Mouse (Mus musculus) spleen, postnatal 14 days (tissue): Measurements from ENCODE around the gene Gm45711.
A peak's percentile ranks its signal among the peaks of the same experiment; 100 is the strongest.
"Not testable (repeated sequence)": the region's sequence is repeated elsewhere in the genome, so short reads cannot be mapped to it uniquely, and the experiment has no call there.

ENCODE experiments used
- DNase-seq, 2 experiments: peaks; one replicate each; pipeline ENCODE4 v3.0.0; 2021 to 2022; ENCODE audit warnings: low spot score in 2 of 2

Gene Gm45711

DNA sequence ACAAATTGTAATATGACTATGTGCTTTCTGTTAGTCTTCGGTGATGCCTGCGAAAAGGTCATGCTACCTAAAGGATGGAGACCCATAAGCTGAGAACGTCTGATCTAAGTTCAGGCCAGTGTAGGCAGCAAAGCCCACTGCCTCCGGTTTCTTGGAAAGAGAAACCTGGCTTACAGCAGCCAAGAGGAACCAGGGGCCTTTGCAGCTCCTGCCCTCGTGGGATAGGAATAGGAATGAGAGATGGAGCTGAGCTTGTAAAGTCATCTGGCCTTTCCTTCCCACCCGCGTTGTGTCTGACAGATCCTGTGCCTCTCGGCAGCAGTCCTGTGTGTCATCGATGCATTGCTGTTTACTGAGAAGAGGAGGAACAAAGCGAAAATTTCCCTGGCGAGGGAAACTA is 11.4 kb upstream of the Gm45711 start, which contains the start of gene Gm11020:
Gm11020 (plus strand) TSS at position 301 of the 400 bp plus-strand sequence.
- not testable (repeated sequence) for DNase-seq

DNA sequence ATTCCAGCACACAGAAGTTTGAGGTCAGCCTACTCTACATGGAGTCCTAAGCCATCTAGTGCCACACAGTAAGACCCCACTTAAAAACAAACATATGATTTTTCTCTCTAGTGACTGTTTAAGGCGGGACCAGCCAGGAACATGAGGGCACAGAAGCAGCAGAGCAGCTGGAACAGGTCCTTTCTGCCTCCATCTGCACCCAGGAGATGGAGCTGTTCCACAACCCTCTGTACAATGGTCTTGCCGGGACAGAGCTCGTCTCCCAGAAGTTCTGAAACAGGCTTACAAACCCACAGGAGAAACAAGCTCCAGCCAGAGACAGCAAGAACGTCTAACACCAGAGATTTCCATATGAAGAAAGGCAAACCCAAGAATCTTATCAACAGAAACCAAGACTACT is 3.4 kb upstream of the Gm45711 start:
- DNase-seq = no peak

DNA sequence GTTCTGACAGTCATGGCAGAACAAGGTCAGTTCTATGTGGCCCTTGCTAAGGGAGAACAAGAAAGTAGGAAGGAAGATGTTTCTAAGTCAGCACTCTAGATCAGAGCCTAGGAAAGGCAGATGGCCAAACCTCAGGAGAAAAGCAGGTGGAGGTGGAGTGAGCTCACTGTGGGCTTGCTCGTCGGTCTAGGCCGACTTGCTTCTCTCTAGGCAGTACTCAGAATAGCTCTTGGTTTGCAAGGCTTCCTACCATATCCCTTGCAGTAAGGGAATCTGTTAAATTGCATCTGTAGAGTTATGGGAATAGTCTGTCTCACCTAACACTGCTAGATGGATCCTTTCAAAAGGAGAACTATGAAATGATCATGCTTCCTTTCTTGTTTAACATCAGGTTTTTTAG is 2.1 kb upstream of the Gm45711 start:
- DNase-seq = not testable (repeated sequence)

DNA sequence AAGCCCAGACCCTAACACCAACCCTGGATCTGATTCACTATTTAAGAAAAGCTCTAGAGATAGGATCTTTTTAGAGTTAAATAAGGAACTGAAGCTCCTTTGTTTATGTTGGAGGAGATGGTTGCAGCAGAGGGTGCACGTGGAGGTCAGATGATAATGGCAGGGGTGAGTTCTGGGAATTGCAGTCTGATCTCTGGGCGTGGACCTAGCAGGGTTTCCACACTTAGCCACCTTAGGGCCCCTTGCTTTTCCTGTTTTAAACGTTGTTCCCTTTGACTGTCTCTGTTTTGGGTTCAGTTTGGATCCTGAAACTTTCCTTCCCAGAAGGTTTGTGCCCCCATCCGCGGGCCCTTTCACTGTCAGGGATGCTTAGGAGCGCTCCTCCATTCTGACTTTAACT is 1.5 kb downstream of the Gm45711 start:
- DNase-seq = not testable (repeated sequence)

DNA sequence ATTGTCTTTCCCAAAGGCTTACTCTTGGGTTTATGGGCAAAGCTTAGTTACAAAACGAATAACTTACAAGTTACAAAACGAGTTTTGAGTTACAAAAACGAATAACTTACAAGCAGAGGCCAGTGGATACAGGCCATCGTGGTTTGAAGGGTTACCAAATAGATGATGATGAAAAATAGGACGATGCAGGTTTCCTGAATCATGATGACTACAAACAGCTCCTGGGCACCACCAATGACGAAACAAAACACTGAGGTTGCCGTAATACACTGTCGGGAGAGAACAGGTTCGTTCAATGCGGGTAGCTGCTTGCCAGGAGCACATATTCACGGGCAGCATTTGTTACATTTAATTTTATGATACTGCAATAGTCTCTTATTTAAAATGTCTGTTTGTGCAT is 4.9 kb downstream of the Gm45711 start:
- DNase-seq = no peak

DNA sequence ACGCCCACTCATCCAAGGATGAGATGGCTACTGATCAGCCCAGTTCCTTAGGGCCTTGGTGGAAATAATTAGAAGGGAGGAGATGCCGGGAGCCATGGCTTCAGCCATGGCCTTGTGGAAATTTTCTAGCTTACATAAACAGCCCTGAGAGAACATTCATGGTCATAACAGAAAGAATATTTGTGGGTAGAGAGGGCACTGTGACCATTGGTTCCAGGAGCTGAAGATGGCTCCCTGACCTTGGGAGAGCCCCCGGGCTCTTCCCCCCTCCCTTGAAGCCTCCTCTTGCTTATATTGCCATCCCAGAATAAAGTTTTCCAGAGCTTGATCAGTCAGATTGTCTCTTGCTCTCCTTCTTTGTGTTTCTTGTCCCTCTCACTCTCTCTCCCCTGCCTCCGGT is 7.3 kb downstream of the Gm45711 start:
- DNase-seq = not testable (repeated sequence)

DNA sequence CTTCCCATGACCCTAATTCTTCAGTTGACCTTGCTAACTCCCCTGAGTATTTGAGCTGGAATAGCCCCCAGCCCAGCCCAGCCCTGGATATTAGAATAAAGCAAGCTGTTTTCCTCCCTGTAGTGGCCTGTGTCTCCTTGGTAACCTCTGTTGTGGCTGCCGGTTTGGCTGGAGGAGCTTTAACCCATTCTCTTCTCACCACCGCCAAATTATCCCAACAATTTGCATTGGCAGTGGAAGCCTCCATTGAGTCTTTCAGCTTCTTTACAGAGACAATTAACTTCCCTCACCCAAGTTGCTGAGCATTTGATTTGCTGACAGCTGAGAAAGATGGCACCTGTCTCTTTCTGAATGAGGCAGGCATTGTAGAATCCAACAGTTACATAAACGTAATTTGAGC is 8.3 kb downstream of the Gm45711 start:
- not testable (repeated sequence) for DNase-seq

DNA sequence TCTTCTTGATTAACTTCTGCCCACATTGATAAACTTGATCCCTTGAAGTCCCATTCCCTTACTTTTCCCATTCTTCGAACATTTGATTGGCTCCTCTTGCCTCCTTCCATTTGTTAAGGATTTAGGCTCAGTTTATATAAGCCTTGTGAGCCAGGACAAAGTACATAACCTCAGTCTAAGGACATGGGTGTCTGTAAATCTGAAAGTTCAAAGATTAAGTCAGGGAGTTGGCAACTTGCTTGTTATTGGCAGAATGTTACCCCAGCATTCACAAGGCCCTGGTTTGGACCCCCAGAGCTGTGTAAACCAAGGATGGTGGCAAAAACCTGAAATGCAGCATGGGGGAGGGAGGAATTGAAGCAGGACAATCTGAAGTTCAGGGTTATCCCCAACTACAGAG is 15.5 kb downstream of the Gm45711 start:
- DNase-seq = no peak

DNA sequence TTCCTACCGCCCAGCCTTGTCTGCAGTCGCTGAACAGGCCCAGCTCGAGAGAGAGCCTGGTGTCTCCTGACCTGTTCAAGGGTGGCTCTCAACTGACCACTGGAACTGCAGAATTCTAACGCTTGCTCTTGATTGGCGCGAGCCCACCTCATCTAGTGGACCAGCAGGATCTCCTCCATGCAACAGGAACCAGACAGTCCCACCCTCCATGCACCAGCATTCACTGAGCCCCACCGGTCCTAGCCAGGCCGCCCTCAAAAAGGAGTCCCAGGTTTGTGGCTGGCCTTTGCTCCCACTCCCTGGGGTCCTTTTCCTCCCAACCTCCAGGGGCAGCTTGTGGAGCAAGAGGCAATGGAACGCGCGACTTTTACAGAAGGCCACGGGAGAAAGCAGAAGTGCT is 16.8 kb downstream of the Gm45711 start, which contains the start of gene Cmtm2a:
Cmtm2a (minus strand) TSS at position 101 of the 400 bp plus-strand sequence.
- DNase-seq = not testable (repeated sequence)

DNA sequence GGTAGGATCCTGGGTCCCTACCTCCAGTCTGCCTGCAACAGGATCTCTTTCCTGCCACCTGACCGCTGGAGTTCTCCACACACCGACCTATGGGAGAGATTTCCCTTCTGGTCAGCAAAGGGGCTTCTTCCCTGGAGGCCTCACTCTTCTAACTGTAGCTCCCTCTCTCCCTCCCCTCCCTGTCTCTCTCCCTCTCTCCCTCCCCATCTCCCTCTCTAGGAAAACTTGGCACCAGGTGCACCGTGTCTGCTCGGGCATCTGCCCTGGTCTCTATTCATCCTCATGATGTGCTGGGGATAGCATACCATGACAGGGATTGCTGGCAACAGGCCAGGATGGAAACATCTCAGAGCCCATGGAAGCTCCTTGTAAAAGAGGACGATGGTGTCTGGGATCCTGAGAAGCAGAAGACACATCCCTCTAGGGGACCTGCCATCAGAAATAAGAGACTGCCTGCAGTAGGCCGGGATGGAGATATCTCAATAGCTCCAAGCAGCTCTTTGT is 40.9 kb downstream of the Gm45711 start:
- no peak for DNase-seq

DNA sequence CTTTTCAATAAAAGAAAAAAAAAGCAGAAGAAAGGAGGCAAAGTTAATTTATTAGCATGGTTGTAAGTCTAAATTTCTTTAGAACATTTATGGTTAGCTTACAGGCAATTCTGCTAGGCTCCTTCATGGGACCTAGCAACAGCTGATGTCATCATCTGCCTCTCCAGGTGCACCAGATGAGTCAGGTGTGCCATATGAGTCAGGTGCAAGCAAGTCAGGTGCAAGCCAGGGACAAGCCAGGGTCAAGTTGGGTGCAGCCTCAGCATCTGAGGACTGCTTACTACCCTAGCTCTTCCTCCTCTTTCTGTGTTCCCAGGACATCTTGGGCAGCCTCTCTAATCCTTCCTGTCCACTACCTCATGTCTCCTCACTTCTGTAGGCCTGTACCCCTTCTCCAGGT is 41.5 kb downstream of the Gm45711 start:
- no peak for DNase-seq

DNA sequence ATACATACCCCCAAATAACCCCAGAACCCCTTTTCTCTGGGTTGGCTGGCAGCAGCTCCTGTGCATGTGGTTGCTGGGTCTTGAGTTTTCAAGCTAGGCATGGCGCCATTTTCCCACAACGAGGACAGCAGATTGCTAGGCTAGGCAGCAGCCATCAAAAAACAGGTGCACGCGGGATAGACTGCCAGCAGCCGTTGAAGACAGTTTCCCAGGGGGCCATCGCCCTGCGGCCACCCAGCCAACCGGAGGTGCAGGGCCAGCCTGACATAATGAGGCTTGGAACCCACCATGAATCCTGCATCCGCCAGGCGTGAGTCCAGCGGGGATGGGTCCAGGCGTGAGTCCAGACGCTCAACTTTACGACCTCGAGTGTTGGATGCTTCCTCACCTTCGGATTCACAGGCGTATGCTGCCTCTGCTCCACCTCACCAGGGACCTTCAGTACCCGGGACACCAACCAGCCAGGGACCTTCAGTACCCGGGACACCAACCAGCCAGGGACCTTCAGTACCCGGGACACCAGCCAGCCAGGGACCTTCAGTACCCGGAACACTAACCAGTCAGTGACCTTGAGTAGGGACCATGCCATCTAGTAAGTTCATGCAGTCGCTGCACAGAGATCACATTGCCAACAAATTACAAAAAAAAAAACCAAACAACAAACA is 45.5 kb downstream of the Gm45711 start:
- not testable (repeated sequence) for DNase-seq

DNA sequence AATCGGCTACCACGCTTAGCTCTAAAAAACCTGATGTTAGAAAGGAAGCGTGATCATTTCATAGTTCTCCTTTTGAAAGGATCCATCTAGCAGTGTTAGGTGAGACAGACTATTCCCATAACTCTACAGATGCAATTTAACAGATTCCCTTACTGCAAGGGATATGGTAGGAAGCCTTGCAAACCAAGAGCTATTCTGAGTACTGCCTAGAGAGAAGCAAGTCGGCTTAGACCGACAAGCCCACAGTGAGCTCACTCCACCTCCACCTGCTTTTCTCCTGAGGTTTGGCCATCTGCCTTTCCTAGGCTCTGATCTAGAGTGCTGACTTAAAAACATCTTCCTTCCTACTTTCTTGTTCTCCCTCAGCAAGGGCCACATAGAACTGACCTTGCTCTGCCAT is 48.1 kb downstream of the Gm45711 start:
- not testable (repeated sequence) for DNase-seq

DNA sequence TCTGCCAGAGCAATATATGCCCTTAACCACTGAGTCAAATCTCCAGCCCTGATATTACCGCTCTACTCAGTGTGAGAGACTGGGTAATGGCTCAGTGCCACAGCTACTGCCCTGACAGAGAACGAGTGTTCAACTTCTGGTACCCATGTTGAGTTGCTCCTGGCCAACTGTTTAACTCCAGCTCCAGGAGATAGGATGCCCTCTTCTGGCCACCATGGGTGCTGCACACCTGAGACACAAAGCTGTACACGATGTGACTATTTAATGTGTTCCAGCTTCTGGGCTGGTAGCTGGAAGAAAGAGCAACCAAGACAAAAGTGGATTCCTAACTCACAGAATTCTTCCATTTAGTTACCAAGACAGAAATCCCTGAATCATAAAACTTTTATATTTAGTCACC is 56.9 kb downstream of the Gm45711 start:
- peak; percentile 37 to 57 for DNase-seq

DNA sequence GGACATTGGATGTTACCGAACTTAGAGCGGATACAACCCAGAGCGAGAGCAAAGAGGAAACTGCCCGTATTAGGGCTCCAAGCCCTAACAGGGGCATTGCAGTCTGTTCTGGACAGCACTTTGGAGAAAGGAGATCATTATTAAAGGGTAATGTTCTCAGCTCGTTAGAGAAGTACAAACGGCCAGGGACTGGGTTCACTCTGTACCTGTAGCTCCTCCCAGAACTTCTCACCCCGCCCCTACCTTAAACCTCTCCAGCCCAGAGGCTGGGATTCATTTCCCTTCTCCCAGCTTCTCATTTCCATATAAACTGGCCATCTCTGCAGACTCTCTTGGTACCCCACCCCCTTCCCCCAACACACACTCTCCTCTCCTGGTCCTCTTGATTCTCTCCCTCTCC is 58.4 kb downstream of the Gm45711 start:
- DNase-seq = no peak

DNA sequence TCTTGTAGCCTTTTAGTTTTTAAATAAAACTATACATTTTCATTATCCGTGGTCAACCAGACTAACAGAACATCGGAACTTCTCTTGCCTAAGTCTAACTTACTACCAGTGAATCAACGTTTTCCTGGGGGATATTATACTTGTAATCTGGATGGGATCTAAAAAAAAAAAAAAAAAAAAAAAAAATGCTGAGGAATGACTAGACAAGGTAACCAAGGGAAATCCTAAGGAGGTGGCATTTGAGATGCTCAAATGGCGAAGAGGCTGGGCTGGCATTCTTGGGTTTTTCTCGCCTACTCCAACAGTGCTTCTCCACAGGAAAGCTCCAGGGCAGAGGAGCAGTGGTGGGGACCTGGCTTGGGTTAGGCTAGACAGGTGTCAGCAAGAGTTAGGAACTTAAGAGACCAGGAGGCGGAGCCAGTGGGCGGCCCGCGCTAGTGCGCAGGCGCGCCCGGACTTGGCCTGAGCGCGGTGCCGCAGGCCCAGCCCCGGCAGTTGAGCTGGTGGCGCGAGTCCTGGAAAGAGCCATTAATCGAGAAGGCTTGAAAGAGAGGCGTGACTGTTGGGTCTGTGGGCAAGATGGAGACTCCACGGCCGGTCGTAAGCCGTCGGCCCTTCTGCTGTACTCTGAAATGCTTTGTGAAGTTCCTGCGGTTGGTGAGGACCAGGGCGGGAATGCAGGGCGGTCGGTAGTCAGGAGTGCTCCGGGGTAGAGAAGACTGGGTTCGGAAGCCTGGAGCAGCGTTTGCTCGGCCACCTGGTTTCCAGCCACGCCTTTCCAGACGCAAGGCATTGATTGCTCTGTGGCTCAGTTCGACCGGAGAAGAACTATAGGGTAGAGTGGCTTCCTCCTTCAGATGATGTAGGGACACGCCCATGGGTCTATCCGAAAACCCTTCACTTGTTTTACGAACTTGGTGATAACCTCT is 59.2 kb downstream of the Gm45711 start, which contains the start of gene Cklf:
Cklf (plus strand) TSS at position 423 of the 929 bp plus-strand sequence.
- peak; percentile 78 to 81 for DNase-seq

DNA sequence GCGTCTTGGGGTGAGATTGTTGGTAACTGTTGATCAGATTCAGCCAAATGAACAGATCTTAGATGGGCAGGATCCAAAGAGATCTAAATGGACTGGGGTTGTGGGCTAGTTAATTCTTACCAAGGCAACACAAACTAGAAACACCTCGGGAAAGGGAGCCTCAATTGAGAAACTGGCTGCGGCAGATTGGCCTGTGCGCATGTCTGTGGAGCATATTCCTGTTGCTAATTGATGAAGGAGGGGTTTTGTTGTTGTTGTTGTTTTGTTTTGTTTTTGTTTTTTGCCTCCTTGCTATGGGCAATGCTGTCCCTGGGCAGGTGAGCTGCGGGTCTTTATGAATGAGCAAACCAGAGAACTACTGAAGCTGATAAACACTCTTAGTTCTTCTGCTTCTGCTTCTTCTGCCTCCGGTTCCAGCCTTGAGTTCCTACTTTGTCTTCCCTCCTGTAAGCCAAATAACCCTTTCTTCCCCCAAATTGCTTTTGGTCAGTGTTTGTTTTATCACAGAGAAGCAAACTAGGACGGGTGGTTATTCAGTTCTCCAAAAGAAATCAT is 60.4 kb downstream of the Gm45711 start:
- no peak for DNase-seq

DNA sequence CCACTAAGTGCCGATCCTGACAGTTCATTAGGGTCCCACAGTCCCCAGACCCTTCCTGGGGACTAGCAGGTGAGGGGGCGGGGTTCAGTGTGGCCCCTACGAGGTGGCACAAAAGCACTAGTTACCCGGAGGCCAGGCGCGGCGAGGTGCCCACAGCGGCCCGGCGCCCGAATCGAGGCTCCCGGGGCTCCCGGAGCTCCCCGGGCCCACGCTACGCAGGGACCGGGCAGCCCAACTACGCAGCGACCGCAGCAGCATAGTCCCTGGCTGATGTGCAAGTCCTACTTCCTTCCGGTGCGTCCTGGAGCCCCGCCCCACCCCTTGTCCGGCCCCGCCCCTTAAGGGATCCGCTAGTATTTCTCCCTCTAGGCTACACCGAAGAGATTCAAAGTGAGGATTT is 61.6 kb downstream of the Gm45711 start, which contains the start of gene Tk2:
Tk2 (minus strand) TSS at position 283 of the 400 bp plus-strand sequence.
- peak; percentile 65 to 71 for DNase-seq

DNA sequence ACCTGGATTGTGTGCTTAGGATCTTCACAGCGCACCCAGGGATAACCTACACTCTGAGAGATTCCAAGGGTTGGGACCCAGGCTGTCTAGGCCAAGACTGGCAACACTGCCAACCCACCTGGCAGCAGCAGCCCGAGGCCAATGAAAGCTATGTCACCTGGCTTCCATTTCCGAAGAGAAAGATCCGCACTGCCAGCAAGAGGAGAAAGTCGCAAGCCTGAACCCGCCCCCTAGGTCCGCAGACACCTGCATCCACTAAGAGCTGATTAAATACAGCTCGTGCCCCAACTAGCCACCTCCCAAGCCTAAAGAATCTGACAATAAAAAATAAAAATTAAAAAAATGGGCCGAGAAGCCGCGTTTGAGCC is 62.0 kb downstream of the Gm45711 start:
- DNase-seq = no peak

DNA sequence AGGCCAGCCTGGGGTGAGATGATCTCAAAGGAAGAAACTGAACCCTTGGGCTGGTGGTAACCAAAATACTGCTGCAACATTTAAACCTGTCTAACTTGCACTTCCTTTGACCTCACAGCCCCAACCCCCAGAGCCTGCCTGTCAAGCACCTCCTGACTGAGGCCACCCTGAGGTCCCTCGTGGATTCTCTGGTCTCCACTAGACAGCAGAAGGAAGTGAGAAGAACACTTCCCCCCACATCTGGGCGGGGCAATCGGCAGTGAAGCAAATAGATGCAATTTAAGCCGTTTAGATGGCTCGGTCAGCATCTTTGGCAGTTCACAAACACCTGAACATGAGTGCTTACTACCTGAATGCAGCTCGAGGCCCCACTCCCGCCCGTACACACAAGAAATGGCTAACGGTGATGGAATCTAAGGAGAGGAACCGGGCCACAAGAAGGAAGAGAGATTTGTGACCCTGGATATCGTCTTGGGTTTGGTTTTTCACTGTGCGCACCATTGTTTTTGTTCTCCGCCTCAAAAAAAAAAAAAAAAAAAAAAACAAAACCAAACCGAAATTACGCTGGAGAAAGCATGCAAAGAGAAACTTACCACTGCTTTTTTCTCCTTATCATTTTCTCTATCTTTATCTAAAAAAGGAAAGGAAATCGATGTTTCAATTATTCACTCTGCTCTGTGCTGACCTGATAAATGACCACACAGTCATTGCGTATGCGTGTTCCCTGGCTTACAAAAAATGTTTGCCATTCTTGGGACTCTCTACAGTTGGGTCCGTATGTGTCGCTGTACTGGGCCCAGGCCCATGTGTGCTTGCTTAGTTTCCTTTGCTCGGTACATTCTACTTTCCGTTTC is 62.6 kb downstream of the Gm45711 start:
- DNase-seq = peak; percentile 53 to 70

DNA sequence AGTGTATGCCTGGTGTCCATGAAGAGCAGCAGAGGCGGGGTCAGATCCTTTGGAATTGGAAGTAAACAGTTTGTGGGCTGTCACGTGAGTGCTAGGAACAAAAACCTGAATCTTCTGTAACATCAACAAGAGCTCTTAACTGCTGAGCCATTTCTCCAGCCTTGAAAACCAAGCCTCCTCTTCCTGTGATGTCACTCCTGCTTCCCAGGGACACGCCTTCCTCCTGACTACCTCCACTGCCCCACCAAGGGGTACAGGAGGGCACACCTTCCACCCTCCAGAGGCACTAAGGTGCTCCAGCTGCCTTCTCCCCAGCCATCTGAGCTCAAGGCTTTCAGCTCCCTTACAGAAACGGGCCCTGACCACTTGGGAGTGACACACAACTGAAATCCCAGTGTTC is 63.3 kb downstream of the Gm45711 start:
- no peak for DNase-seq
